Mouse (Mus musculus) limb, embryonic 13.5 days (tissue): Measurements from ENCODE around the gene Uba2. TPM values are rescaled to one million over a fixed set of nuclear protein-coding genes. Genes with fewer than 3 reads are reported as not detected.
A peak's percentile ranks its signal among the peaks of the same experiment; 100 is the strongest.

Experiments used
- ATAC-seq: fragments of 200-750 bp; cut with Nextera tagmentation; 2 replicates; pipeline ENCODE4 v1.8.0; 2017; ENCODE audit warnings: low read depth, moderate number of reproducible peaks, moderate TSS enrichment; ENCODE audit not compliant: low FRiP score
- H3K27ac ChIP-seq: fragments of 300-500 bp; sonication (generic); 2 replicates; pipeline ENCODE4 v1.5.1; 2015; ENCODE audit warnings: inconsistent platforms, mild to moderate bottlenecking, moderate library complexity
- H3K27me3 ChIP-seq: fragments of 300-500 bp; sonication (generic); 2 replicates; pipeline ENCODE4 v1.6.1; 2015; ENCODE audit warnings: mild to moderate bottlenecking, inconsistent platforms
- H3K36me3 ChIP-seq: fragments of 300-500 bp; sonication (generic); 2 replicates; pipeline ENCODE4 v1.6.1; 2015; ENCODE audit warnings: inconsistent platforms, mild to moderate bottlenecking, moderate library complexity
- H3K4me1 ChIP-seq: fragments of 300-500 bp; sonication (generic); 2 replicates; pipeline ENCODE4 v1.6.1; 2015; ENCODE audit warnings: inconsistent platforms
- H3K4me2 ChIP-seq: fragments of 300-500 bp; sonication (generic); replicated peaks from 2 replicates; pipeline ENCODE4 v1.6.1; 2015; ENCODE audit warnings: inconsistent platforms, mild to moderate bottlenecking, moderate library complexity
- H3K4me3 ChIP-seq: fragments of 300-500 bp; sonication (generic); 2 replicates; pipeline ENCODE4 v1.5.1; 2015; ENCODE audit warnings: moderate library complexity, mild to moderate bottlenecking, inconsistent platforms
- H3K9ac ChIP-seq: fragments of 300-500 bp; sonication (generic); 2 replicates; pipeline ENCODE4 v1.6.1; 2015; ENCODE audit warnings: mild to moderate bottlenecking, inconsistent platforms
- H3K9me3 ChIP-seq: fragments of 300-500 bp; sonication (generic); 2 replicates; pipeline ENCODE4 v1.6.1; 2016; ENCODE audit warnings: inconsistent platforms
- WGBS: fragments of 180-500 bp; shearing (Covaris S2); methylation state at CpG from one replicate; pipeline ENCODE4 v1.1.7; 2015; 5-methylcytosine and 5-hydroxymethylcytosine counted together
- polyA plus RNA-seq: library from polyadenylated mRNA; unstranded; fragments of >200 nt; fragmentation: Nextera tagmentation; extraction: Ambion mirVana; gene quantifications from 2 replicates; pipeline ENCODE4 v1.2.1, GENCODE M21; 2015

Uba2 gene
- polyA plus RNA-seq, 1 experiment from 2014 or later = 230 TPM

- Histone ChIP-seq H3K9me3 (no peaks in the 10 kb centered on the region), H3K4me2 (no peak overlapping the region), H3K27me3 (no peaks in the 10 kb centered on the region), H3K27ac (no peak overlapping the region), H3K36me3 (peaks cover 95% of the 10 kb centered on the region), H3K4me3 (no peak overlapping the region), H3K4me1 (no peaks in the 10 kb centered on the region), H3K9ac (no peak overlapping the region)
- ATAC-seq = no peak
- WGBS = 89% methylated on average over 3 of the region's 3 CpGs
These were observed 10.2 kb downstream of the Uba2 start for GRCm38 (mm10) chr7:34159167-34159566.

DNA sequence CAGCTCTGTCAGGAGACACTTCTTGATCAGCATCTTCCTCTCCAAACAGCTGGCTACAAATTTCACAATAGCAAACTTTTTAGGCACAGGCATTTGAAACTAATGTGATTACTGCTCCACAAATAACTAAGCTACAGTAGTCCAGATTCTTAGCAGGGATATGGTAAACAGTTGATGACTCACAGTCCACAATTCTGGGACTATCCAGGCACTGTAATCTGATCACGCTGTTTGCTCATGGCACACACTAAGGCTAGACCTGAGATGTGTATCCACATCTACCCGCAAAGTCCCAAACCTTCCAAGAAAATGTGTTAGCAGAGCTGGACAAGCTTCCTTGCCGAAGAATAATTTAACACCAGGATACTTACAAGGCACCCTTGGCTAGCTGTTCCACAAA is 11.4 kb downstream of the Uba2 start:
- no peak for ATAC-seq
- Histone ChIP-seq H3K9ac (no peak overlapping the region), H3K36me3 (peaks cover 97% of the 10 kb centered on the region), H3K4me1 (no peaks in the 10 kb centered on the region), H3K4me2 (no peak overlapping the region), H3K4me3 (no peak overlapping the region), H3K27ac (no peak overlapping the region), H3K9me3 (no peaks in the 10 kb centered on the region), H3K27me3 (no peaks in the 10 kb centered on the region)
- 95% methylated on average over 3 of the region's 3 CpGs for WGBS

GRCm38 (mm10) chr7:34147193-34147592 is 22.2 kb downstream of the Uba2 start:
- no peak for ATAC-seq
- 90% methylated on average over 4 of the region's 4 CpGs for WGBS
- H3K9me3 ChIP-seq = peaks cover 5% of the 10 kb centered on the region; the same call in 1 of the 2 replicates
- H3K4me3 ChIP-seq = no peak overlapping the region
- H3K36me3 ChIP-seq = peaks cover 99% of the 10 kb centered on the region
- H3K9ac ChIP-seq = no peak overlapping the region
- no peak overlapping the region for H3K27ac ChIP-seq
- H3K27me3 ChIP-seq = no peaks in the 10 kb centered on the region
- no peak overlapping the region for H3K4me2 ChIP-seq
- H3K4me1 ChIP-seq = no peaks in the 10 kb centered on the region

- Histone ChIP-seq H3K4me3 (no peak overlapping the region), H3K9me3 (0 out of 2 replicates have a peak, but pooled peaks cover 3% of the 10 kb centered on the region), H3K36me3 (peaks cover 62% of the 10 kb centered on the region), H3K4me1 (no peaks in the 10 kb centered on the region), H3K9ac (no peak overlapping the region), H3K27me3 (no peaks in the 10 kb centered on the region), H3K27ac (no peak overlapping the region), H3K4me2 (no peak overlapping the region)
- WGBS = 97% methylated on average over 13 of the region's 13 CpGs
- no peak for ATAC-seq
These were observed 28.3 kb downstream of the Uba2 start for GRCm38 (mm10) chr7:34141123-34141522.

GRCm38 (mm10) chr7:34139493-34139892 is 29.9 kb downstream of the Uba2 start:
- 0 out of 2 replicates have a peak, but pooled peaks cover under 1% of the 10 kb centered on the region for H3K4me1 ChIP-seq
- H3K9me3 ChIP-seq = 0 out of 2 replicates have a peak, but pooled peaks cover 3% of the 10 kb centered on the region
- peaks cover 46% of the 10 kb centered on the region for H3K36me3 ChIP-seq
- no peak overlapping the region for H3K4me2 ChIP-seq
- H3K9ac ChIP-seq = no peak overlapping the region
- H3K27me3 ChIP-seq = no peaks in the 10 kb centered on the region
- no peak overlapping the region for H3K27ac ChIP-seq
- WGBS = 91% methylated on average over 6 of the region's 6 CpGs
- no peak for ATAC-seq
- no peak overlapping the region for H3K4me3 ChIP-seq

GRCm38 (mm10) chr7:34134336-34134735 is 35.1 kb downstream of the Uba2 start:
- Histone ChIP-seq H3K9ac (no peak overlapping the region), H3K27ac (peak overlapping the region; percentile 85; the same call in 1 of the 2 replicates), H3K4me3 (no peak overlapping the region), H3K9me3 (no peaks in the 10 kb centered on the region), H3K4me1 (peaks cover 36% of the 10 kb centered on the region), H3K27me3 (no peaks in the 10 kb centered on the region), H3K36me3 (no peaks in the 10 kb centered on the region), H3K4me2 (0 out of 2 replicates have a peak overlapping the region, but pooled peaks have one; percentile 79)
- ATAC-seq = no peak
- 70% methylated on average over 2 of the region's 2 CpGs for WGBS

DNA sequence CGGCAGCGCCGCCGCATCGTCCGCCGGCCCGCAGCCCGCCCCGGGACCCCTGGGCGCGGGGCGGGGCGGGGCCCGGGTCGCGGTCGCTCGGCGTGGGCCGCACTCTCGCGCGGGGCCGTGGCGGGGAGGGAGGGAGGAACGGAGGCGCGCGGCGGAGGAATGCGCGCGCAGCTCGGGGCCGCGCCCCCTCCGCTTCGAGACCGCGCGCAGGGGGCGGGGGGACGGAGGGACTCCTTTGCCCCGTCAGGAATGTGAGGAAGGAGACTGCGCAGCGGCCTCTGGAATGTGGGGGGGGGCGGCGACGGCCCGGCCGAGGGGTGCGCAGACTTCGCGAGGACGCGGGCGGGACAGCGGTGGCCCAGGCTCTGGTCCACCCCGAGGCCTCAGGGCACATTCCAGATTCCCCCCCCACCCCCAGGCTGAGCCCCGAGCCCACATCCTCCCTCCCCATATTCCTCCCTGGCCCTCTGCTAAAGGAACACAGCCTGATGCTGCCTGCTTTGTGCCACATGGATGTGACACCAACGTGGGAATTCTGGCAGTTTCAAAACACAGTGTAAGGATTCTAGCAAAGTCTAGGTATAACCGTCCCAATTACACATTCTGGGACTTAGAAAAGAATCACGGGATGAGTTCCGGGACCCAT is 36.2 kb downstream of the Uba2 start, which contains the start of gene Wtip:
Gene Wtip (minus strand): TSS at position 152 of the 646 bp plus-strand sequence.
- H3K4me3 ChIP-seq = peak within 1 kb of the TSS; percentile 91
- H3K36me3 ChIP-seq = peaks cover 6% of the 10 kb centered on the region
- ATAC-seq = peak; percentile 93
- peak within 1 kb of the TSS; percentile 85 for H3K27ac ChIP-seq
- H3K9ac ChIP-seq = peak within 1 kb of the TSS; percentile 97
- H3K4me1 ChIP-seq = peaks cover 38% of the 10 kb centered on the region
- H3K27me3 ChIP-seq = no peaks in the 10 kb centered on the region
- H3K4me2 ChIP-seq = peak within 1 kb of the TSS; percentile 79
- H3K9me3 ChIP-seq = no peaks in the 10 kb centered on the region
- 3% methylated on average over 24 of the region's 65 CpGs for WGBS

- peak; percentile 77 for ATAC-seq
- peak overlapping the region; percentile 85 for H3K27ac ChIP-seq
- 0% methylated on average over 69 of the region's 116 CpGs for WGBS
These were observed 36.9 kb downstream of the Uba2 start for GRCm38 (mm10) chr7:34132355-34133079.

GRCm38 (mm10) chr7:34131959-34132354 is 37.4 kb downstream of the Uba2 start:
- Histone ChIP-seq H3K9me3 (peaks cover 5% of the 10 kb centered on the region), H3K27ac (no peak overlapping the region), H3K27me3 (no peaks in the 10 kb centered on the region), H3K36me3 (peaks cover 19% of the 10 kb centered on the region), H3K4me1 (peaks cover 38% of the 10 kb centered on the region), H3K4me2 (peak overlapping the region; percentile 79), H3K9ac (peak overlapping the region; percentile 97), H3K4me3 (peak overlapping the region; percentile 91)
- 2% methylated on average over 3 of the region's 3 CpGs for WGBS
- peak; percentile 26; the same call in 1 of the 2 replicates for ATAC-seq

More at GRCm38 (mm10) chr7:34132355-34133079, 36.9 kb downstream of the Uba2 start:
- Histone ChIP-seq H3K9me3 (no peaks in the 10 kb centered on the region), H3K36me3 (peaks cover 13% of the 10 kb centered on the region), H3K9ac (peak overlapping the region; percentile 97), H3K4me1 (peaks cover 38% of the 10 kb centered on the region), H3K27me3 (no peaks in the 10 kb centered on the region), H3K4me3 (peak overlapping the region; percentile 91), H3K4me2 (peak overlapping the region; percentile 79)

DNA sequence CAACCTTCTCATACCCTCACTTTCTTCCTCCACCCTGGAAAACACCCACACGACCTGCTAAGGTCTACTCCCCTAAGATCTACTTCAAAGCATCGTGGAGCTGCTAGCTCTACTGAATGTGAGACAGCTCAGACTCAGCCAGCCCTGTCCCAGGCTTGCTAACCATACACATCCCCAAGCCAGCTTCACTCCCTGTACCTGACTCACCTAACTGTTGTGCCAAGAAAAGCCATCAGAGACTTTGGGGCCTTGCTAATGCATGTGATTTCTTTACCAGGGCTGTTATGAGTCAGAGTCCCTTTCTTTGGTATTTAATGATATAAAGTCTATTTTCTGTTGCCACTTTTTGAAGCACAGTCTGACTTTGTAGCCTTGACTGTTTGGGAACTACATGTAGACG is 38.3 kb downstream of the Uba2 start:
- peak overlapping the region; percentile 79 for H3K4me2 ChIP-seq
- peaks cover 38% of the 10 kb centered on the region for H3K4me1 ChIP-seq
- peaks cover 9% of the 10 kb centered on the region for H3K9me3 ChIP-seq
- no peak for ATAC-seq
- H3K4me3 ChIP-seq = peak overlapping the region; percentile 91
- H3K36me3 ChIP-seq = peaks cover 27% of the 10 kb centered on the region
- peak overlapping the region; percentile 97 for H3K9ac ChIP-seq
- H3K27ac ChIP-seq = no peak overlapping the region
- 62% methylated on average over 3 of the region's 3 CpGs for WGBS
- H3K27me3 ChIP-seq = no peaks in the 10 kb centered on the region

GRCm38 (mm10) chr7:34126291-34126690 is 43.1 kb downstream of the Uba2 start:
- Histone ChIP-seq H3K9ac (no peak overlapping the region), H3K4me3 (no peak overlapping the region), H3K4me1 (peaks cover 19% of the 10 kb centered on the region), H3K9me3 (peaks cover 9% of the 10 kb centered on the region), H3K27ac (no peak overlapping the region), H3K27me3 (no peaks in the 10 kb centered on the region), H3K36me3 (peaks cover 53% of the 10 kb centered on the region), H3K4me2 (no peak overlapping the region)
- ATAC-seq = no peak
- 89% methylated on average over 3 of the region's 3 CpGs for WGBS

DNA sequence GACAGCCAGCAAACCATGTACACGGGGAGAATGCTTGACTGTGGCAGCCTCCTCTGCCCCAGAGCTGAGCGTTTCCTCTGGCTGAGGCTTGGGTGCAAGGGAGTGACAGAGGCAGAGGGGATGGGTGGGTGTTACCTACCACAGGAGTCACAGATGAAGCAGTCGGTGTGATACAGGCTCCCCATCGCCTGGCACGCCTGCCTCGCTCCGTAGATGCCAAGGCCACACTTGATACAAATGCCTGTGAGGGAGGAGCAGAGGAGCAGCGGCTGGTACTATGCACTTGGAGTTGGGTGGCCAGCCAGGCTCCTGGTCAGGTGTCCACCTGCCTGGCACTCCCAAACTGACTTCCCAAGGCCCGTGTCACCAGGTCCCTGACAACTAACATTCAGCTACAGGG is 44.1 kb downstream of the Uba2 start:
- Histone ChIP-seq H3K27ac (no peak overlapping the region), H3K4me1 (peaks cover 15% of the 10 kb centered on the region), H3K4me2 (no peak overlapping the region), H3K9me3 (peaks cover 9% of the 10 kb centered on the region), H3K9ac (no peak overlapping the region), H3K36me3 (peaks cover 54% of the 10 kb centered on the region), H3K4me3 (no peak overlapping the region), H3K27me3 (no peaks in the 10 kb centered on the region)
- WGBS = 90% methylated on average over 9 of the region's 9 CpGs
- no peak for ATAC-seq
